ENCODE assay signal across 11 mouse cellular contexts in the genomic region with DNA sequence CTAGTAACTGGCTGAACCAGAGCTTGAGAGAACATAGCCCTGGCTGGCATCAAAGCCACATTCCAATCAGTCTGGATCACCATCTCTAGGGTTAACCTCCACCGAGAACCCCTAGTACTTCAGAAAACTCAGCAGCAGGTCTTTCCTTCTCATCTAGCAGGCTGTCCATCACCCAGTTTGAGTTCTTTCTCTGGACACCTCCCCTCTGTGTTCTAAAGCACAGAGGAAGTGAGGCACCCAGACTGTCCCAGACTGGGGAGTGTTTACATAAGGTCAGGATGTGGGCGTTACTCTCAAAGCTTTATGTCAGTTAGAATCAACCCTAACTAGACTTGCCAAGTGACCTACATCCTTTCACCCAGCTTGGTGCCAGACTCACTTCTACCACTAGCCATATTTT. TPM values are rescaled to one million over a fixed set of nuclear protein-coding genes. Genes with fewer than 3 reads are reported as not detected.
DNase-seq lines count a peak whose midpoint lies in the region; ATAC-seq and TF ChIP-seq lines count a peak whose summit lies in the region.
"Had no signal": no experiment of that assay in that cellular context is flagged by ENCODE, and none has a peak within 500 bp of the region (broad histone marks: within the 10 kb centered on the region; RNA-seq: fewer than 3 reads in every experiment).

No protein-coding gene starts in this region.

- H3K27ac ChIP-seq in kidney, adult 2 months (ENCODE audit: insufficient read depth, low read depth, low read length) = no peak overlapping the region
- H3K27ac ChIP-seq: heart, embryonic 15.5 days; macrophage had no signal

- no peaks in the 10 kb centered on the region for H3K27me3 ChIP-seq in kidney, adult 2 months (replicated peaks; ENCODE audit: control insufficient read depth, insufficient read depth, low read length)

- peak; percentile 17 for DNase-seq in kidney, adult 2 months
- DNase-seq in kidney, postnatal 4 days = no peak
- DNase-seq in lung, postnatal 36 days = peak; percentile 82
- DNase-seq in thymus, postnatal 14 days = peak; percentile 67
- DNase-seq in cerebellum, adult 18-20 months = no peak
- no peak for DNase-seq in cerebellum, adult 11-12 months

- H3K36me3 ChIP-seq in kidney, adult 2 months (ENCODE audit: control insufficient read depth, insufficient read depth, low read length) = no peaks in the 10 kb centered on the region
- H3K36me3 ChIP-seq: heart, embryonic 15.5 days had no signal

- peak; percentile 84 for ATAC-seq in common myeloid progenitor, adult 5-6 weeks (replicated peaks; ENCODE audit: low read depth, poor library complexity, severe bottlenecking)
- no peak for ATAC-seq in frontal cortex, adult (ENCODE audit: low TSS enrichment)

- TF ChIP-seq POLR2A in kidney, adult 2 months (IDR thresholded peaks at IDR 0.05; ENCODE audit: low read depth, low read length) = no peak

- no peak overlapping the region for H3K4me3 ChIP-seq in kidney, adult 2 months (ENCODE audit: insufficient read depth, low read depth, low read length)
- H3K4me3 ChIP-seq: heart, embryonic 15.5 days had no signal

- 35% methylated on average over 2 of the region's 2 CpGs for WGBS in kidney, adult 2 months

- H3K4me1 ChIP-seq in kidney, adult 2 months (ENCODE audit: control insufficient read depth, insufficient read depth, low read length) = no peaks in the 10 kb centered on the region

- no peak for TF ChIP-seq CTCF in kidney, adult 2 months (conservative IDR thresholded peaks at IDR 0.05; ENCODE audit: insufficient read depth, insufficient read length, low read depth, low read length)

RNA-seq across cellular contexts. Expression of gene Rhoj, which starts 24.9 kb away (rescaled TPM):
- polyA plus RNA-seq in kidney, adult 2 months (2012; rRNA removed) = 19.5 and 21.7 TPM in 2 replicates
- not detected in 2 replicates for total RNA-seq in common myeloid progenitor, adult 5-6 weeks (2017)
- total RNA-seq: MEL had no signal

Comparison
In these comparisons a context has a peak if more than half of its experiments do, and no peak if none do; other contexts are left out.
1. DNase-seq: peak in kidney, adult 2 months (single experiment), lung, postnatal 36 days (single experiment) and thymus, postnatal 14 days (single experiment); none in kidney, postnatal 4 days (0 of 2), cerebellum, adult 18-20 months (0 of 2) and cerebellum, adult 11-12 months (single experiment).